ENCODE assay signal across 18 mouse cellular contexts in genomic region chr6:106964337-106964736, GRCm38 (mm10).
"Had no signal": no experiment of that assay in that cellular context is flagged by ENCODE, and none has a peak within 500 bp of the region (broad histone marks: within the 10 kb centered on the region; RNA-seq: fewer than 3 reads in every experiment).

No protein-coding gene starts in this region.

- DNase-seq: gastrocnemius, adult 2 months; gastrocnemius, postnatal 10 days; gastrocnemius, postnatal 36 days; heart, adult 11 months; heart, adult 2 months; heart, postnatal 14 days; heart, postnatal 36 days; kidney, adult 11 months; kidney, adult 2 months; kidney, adult 9 months; kidney, postnatal 14 days; kidney, postnatal 36 days; layer of hippocampus, adult 9-11 months; layer of hippocampus, postnatal 36 days; left cerebral cortex, postnatal 4 days had no signal

- ATAC-seq: hindbrain, postnatal 0 days; intestine, embryonic 16.5 days; liver, embryonic 12.5 days had no signal
